32 mouse cellular contexts compared by ENCODE assay signal in genomic region chr9:116657141-116657540, GRCm38 (mm10).
"Had no signal": no experiment of that assay in that cellular context is flagged by ENCODE, and none has a peak within 500 bp of the region (broad histone marks: within the 10 kb centered on the region; RNA-seq: fewer than 3 reads in every experiment).

No protein-coding gene starts in this region.

- H3K4me1 ChIP-seq: limb, embryonic 10.5 days; limb, embryonic 12.5 days; limb, embryonic 13.5 days; limb, embryonic 15.5 days; liver, embryonic 12.5 days; liver, embryonic 13.5 days; liver, embryonic 15.5 days; megakaryocyte, embryonic 14.5 days; midbrain, embryonic 10.5 days; midbrain, embryonic 12.5 days; midbrain, embryonic 15.5 days; neural tube, embryonic 12.5 days had no signal

- H3K27ac ChIP-seq: limb, embryonic 10.5 days; limb, embryonic 12.5 days; limb, embryonic 13.5 days; limb, embryonic 15.5 days; liver, embryonic 12.5 days; liver, embryonic 13.5 days; liver, embryonic 14.5 days; liver, embryonic 15.5 days; lung, embryonic 15.5 days; macrophage; midbrain, embryonic 10.5 days; midbrain, embryonic 12.5 days; midbrain, embryonic 13.5 days; midbrain, embryonic 15.5 days; neural tube, embryonic 12.5 days had no signal

- H3K27me3 ChIP-seq: limb, embryonic 12.5 days; limb, embryonic 13.5 days; limb, embryonic 15.5 days; liver, embryonic 12.5 days; liver, embryonic 13.5 days; liver, embryonic 15.5 days; lung, embryonic 15.5 days; megakaryocyte, embryonic 14.5 days; midbrain, embryonic 12.5 days; midbrain, embryonic 13.5 days; midbrain, embryonic 15.5 days; neural tube, embryonic 12.5 days had no signal

- H3K9me3 ChIP-seq: limb, embryonic 10.5 days; limb, embryonic 12.5 days; limb, embryonic 13.5 days; limb, embryonic 15.5 days; liver, embryonic 12.5 days; liver, embryonic 13.5 days; liver, embryonic 15.5 days; lung, embryonic 15.5 days; midbrain, embryonic 10.5 days; midbrain, embryonic 12.5 days; midbrain, embryonic 13.5 days; midbrain, embryonic 15.5 days; neural tube, embryonic 12.5 days had no signal

- ATAC-seq: liver, embryonic 12.5 days; liver, postnatal 0 days; lung, postnatal 0 days; midbrain, embryonic 13.5 days; midbrain, embryonic 15.5 days; midbrain, embryonic 16.5 days had no signal

- H3K36me3 ChIP-seq: limb, embryonic 10.5 days; limb, embryonic 12.5 days; limb, embryonic 15.5 days; liver, embryonic 12.5 days; liver, embryonic 13.5 days; liver, embryonic 15.5 days; lung, embryonic 15.5 days; midbrain, embryonic 10.5 days; midbrain, embryonic 12.5 days; midbrain, embryonic 13.5 days; midbrain, embryonic 15.5 days; neural tube, embryonic 12.5 days had no signal

- H3K4me2 ChIP-seq: limb, embryonic 12.5 days; limb, embryonic 13.5 days; limb, embryonic 15.5 days; liver, embryonic 11.5 days; liver, embryonic 12.5 days; liver, embryonic 13.5 days; liver, embryonic 15.5 days; lung, embryonic 14.5 days; lung, embryonic 15.5 days; midbrain, embryonic 11.5 days; midbrain, embryonic 12.5 days; midbrain, embryonic 13.5 days; midbrain, embryonic 15.5 days; neural tube, embryonic 12.5 days had no signal

- DNase-seq: left cerebral cortex, postnatal 4 days; liver; liver, embryonic 13.5 days; liver, postnatal 0 days; lung, adult 18-20 months; lung, adult 2 months; lung, embryonic 14.5 days; lung, postnatal 10 days; lung, postnatal 14 days; lung, postnatal 36 days; lung, postnatal 4 days; midbrain, embryonic 14.5 days had no signal

- H3K4me3 ChIP-seq: limb, embryonic 10.5 days; limb, embryonic 12.5 days; limb, embryonic 13.5 days; limb, embryonic 15.5 days; liver, embryonic 12.5 days; liver, embryonic 13.5 days; liver, embryonic 15.5 days; lung, embryonic 15.5 days; megakaryocyte, embryonic 14.5 days; midbrain, embryonic 10.5 days; midbrain, embryonic 12.5 days; midbrain, embryonic 13.5 days; midbrain, embryonic 15.5 days; myocyte; neural tube, embryonic 12.5 days had no signal

- H3K9ac ChIP-seq: limb, embryonic 12.5 days; limb, embryonic 13.5 days; limb, embryonic 15.5 days; liver, embryonic 12.5 days; liver, embryonic 13.5 days; liver, embryonic 14.5 days; liver, embryonic 15.5 days; liver, postnatal 0 days; lung, embryonic 14.5 days; lung, embryonic 15.5 days; midbrain, embryonic 12.5 days; midbrain, embryonic 13.5 days; midbrain, embryonic 15.5 days; neural tube, embryonic 12.5 days had no signal
